17 mouse cellular contexts compared by ENCODE assay signal in the genomic region with DNA sequence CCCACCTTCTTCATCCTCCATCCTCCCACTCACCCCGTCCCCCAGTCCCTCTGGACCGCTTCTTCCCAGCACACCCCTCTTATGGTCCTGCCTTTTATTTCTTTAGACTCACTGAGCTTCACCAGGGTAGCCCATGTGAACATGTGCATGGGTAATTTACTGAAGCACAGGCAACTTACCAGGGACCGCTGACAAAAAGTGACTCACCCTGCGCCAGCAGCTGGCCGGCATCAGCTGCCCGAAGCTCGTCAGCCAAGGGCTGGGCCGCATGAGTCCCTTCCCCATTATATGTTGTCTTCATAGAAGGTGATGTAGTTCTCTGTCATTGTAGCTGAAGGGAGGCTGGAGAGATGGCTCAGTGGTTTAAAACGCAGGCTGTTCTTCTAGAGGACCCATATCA.
"Had no signal": no experiment of that assay in that cellular context is flagged by ENCODE, and none has a peak within 500 bp of the region (broad histone marks: within the 10 kb centered on the region; RNA-seq: fewer than 3 reads in every experiment).

No protein-coding gene starts in this region.

- H3K4me2 ChIP-seq: limb, embryonic 12.5 days; lung, embryonic 15.5 days; midbrain, embryonic 11.5 days; midbrain, embryonic 15.5 days had no signal

- H3K27me3 ChIP-seq: limb, embryonic 12.5 days; lung, embryonic 15.5 days; megakaryocyte, embryonic 14.5 days; midbrain, embryonic 15.5 days; neural tube, embryonic 13.5 days had no signal

- DNase-seq: kidney, adult 18-20 months; kidney, postnatal 10 days; kidney, postnatal 4 days; liver, postnatal 0 days; lung, postnatal 14 days; right cerebral cortex, adult 18-20 months; right cerebral cortex, postnatal 25 days; thymus, adult 2 months; thymus, postnatal 25 days had no signal

- ATAC-seq: midbrain, embryonic 15.5 days had no signal

- H3K9ac ChIP-seq: limb, embryonic 12.5 days; liver, postnatal 0 days; lung, embryonic 15.5 days; midbrain, embryonic 15.5 days had no signal

- H3K9me3 ChIP-seq: limb, embryonic 12.5 days; lung, embryonic 15.5 days; megakaryocyte, embryonic 14.5 days; midbrain, embryonic 15.5 days; neural tube, embryonic 13.5 days had no signal

- H3K36me3 ChIP-seq: lung, embryonic 15.5 days; midbrain, embryonic 15.5 days; neural tube, embryonic 13.5 days had no signal

- H3K4me3 ChIP-seq: left cerebral cortex, adult 2 months; limb, embryonic 12.5 days; lung, embryonic 15.5 days; megakaryocyte, embryonic 14.5 days; midbrain, embryonic 15.5 days; neural tube, embryonic 13.5 days had no signal

- H3K27ac ChIP-seq: left cerebral cortex, adult 2 months; limb, embryonic 12.5 days; lung, embryonic 15.5 days; macrophage; midbrain, embryonic 15.5 days; neural tube, embryonic 13.5 days had no signal
